Mouse (Mus musculus) naive thymus-derived CD4-positive, alpha-beta T cell, adult 2 months (primary cell): ENCODE results near the gene Ptf1a.

Experiments used
- DNase-seq: peaks from one replicate; pipeline ENCODE4 v3.0.0-alpha.2; 2011; ENCODE audit warnings: low read depth

The Ptf1a gene

GRCm38 (mm10) chr2:19444931-19445831, at the start of gene Ptf1a:
Ptf1a (plus strand) TSS chr2:19445663.
- no peak for DNase-seq

DNA sequence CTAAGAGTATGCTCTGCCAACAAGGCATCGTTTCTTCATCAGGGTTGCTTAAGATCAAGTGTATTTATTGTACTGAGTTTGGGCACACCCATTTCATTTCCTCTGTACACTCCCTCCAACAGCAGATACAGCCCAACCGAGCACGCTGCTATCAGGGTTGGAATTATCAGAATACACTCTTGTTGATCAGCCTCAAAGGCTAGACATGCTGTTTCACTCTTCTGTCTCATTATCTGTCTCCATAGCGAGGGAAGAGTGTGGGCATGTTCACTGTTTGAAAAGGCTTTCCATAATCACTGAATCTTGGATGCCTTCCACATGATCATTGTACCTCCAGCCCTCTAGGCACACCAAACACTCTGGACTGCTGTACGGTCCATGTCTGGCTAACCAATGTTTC, 40.1 kb upstream of the Ptf1a start:
- no peak for DNase-seq

- no peak for DNase-seq
Measured at GRCm38 (mm10) chr2:19406531-19406930, 38.9 kb upstream of the Ptf1a start.

- peak; percentile 79 for DNase-seq
Measured at GRCm38 (mm10) chr2:19414222-19414965, 31.1 kb upstream of the Ptf1a start.

DNA sequence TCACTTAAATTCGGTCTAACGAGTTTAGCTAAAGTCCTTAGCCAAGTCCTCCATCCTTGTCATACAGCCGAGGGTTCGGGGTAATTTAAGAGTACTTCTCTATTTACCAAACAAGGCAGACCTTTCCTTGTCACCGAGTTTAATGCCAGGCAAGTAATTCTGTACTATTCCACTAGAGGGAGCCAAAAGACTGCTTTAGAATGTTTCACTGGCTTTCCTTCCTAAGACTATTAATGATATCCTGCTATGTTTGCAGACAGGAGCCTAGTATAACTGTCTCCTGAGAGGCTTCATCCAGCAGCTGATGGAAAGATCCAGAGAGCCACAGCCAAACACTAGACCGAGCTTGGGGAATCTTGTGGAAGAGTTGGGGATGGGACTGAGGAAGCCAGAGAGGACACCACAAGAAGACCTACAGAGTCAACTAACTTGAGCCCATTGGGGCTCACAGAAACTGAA, 30.4 kb upstream of the Ptf1a start:
- peak; percentile 87 for DNase-seq

DNA sequence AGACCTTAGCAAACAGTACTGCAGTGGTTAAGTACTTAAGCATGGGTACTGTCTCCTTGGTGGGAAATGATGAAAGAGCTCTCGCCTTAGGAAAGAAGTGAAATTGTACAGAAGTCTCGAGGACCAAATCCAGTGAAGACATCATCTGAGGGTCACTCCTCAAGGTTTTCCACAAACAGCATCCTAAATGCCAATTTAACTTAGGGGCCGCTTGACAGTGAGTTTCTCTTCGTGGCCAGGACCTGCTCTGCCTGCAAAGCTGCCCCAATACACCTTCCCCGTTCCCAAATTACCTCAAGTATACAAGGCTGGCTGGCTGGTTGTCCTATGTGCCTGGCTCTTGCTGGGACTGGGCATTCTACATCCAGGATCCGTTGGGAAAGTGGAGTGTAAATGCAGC, 29.4 kb upstream of the Ptf1a start:
- DNase-seq: no peak

- DNase-seq: no peak
Measured at GRCm38 (mm10) chr2:19419686-19420345, 25.6 kb upstream of the Ptf1a start.

DNA sequence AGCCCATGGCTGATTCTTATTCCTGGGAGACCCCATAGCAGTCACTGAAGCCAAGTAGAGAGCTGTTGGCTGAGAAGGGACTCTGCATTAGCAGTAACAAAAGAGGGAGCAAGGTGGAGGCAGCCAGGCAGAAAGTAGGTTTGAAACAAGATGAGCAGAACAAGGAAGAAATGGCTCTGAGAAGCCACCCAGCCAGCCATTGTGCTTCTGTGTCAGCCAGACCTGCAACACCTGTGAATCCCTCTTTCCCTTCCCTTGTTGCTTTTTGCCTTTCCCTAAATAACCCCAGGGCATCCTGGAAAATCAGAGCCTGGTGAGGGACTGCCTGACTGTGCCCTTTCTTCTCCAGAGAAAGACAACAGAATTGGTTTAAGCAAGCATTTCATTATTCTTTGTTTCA, 23.2 kb upstream of the Ptf1a start:
- no peak for DNase-seq

DNA sequence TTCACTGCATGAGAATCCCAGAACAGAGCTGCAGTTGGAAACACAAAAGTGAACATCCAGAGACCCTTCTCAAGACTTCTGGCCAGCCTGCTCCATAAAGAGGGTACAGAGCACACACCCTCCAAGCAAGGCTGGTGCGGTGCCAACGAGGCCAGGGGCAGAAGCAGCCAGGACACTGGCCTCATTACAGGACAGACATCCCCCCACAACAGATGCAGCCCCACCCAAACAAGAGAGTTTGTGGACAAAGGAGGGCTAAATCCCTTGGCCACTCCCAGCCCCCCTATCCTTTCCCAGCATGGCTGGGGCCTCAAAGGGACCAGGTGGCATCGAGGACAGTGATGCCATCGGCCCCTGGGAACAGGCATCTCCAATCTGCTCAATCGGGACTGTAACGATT, 22.4 kb upstream of the Ptf1a start:
- no peak for DNase-seq

GRCm38 (mm10) chr2:19429031-19429430, 16.4 kb upstream of the Ptf1a start:
- DNase-seq: no peak

- DNase-seq: no peak
Measured at GRCm38 (mm10) chr2:19429691-19430690, 15.5 kb upstream of the Ptf1a start.

DNA sequence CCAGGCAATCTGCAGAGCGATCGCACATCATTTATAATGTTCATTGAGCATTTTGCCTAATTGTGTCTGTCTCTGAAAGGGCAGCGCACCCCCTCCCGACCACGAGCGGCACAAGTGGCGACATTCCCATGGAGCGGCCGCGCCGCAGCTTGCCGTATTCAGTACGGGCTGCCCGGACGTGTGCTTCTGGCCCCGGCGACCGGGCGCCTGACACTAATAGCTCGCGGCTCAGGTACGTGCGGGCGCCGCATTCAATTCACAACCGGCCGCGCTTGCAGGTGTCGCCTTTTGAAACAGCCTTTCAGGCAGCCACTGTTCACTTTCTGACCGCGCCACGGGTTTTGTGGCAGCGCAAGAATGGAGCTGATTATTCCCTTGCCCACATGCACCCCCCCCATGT, 14.7 kb upstream of the Ptf1a start:
- DNase-seq: no peak

- no peak for DNase-seq
Measured at GRCm38 (mm10) chr2:19431186-19431585, 14.3 kb upstream of the Ptf1a start.

DNA sequence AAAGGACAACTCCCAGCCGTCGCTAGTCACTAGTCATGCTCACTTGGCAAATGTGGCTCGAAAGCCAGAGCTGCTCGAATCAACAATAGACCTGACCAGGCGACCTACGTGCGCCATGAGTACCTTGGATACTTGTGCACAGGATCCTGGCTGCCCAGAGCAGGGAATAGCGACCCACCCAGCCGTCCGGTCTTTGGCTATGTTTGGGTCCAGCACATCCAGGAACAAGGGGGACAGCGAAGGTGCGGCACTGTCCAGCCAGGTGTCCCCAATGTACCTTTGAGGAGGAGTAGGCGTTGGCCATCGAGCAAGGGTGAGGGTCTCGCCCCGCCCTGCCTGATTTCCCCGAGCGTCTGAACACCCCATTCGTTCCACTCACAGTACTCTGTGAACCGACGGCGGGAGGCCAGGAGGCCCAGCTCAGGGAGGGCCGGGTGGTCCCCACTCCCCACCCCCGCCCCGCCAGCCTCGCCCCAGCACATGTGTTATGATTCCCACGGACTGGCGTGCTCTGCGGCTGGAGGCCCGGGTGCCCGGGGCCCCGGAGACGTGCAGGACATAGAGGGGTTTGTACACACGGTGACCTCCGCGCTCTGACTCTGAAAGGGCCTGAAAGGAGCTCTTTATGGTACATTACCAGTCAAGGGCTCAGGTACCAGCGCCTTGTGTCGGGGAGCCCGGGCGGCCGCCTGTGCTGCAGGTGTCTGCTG, 13.7 kb upstream of the Ptf1a start:
- DNase-seq: no peak

- no peak for DNase-seq
Measured at GRCm38 (mm10) chr2:19444346-19444745, 1.1 kb upstream of the Ptf1a start.

GRCm38 (mm10) chr2:19445871-19446501, 523 bp downstream of the Ptf1a start:
- DNase-seq: no peak

DNA sequence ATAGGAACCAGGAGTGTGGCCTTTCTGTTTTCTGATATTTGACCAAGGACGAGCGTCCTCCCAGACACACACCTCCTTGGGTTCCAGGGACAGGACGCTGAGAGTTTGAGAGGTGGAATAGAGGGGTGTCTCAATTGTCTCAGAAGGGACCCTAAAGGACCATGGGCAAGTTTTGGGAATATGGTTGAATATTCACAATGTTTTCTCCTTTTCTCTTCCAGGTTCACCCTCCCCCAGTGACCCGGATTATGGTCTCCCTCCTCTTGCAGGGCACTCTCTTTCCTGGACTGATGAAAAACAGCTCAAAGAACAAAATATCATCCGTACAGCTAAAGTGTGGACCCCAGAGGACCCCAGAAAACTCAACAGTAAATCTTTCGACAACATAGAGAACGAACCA, 1.3 kb downstream of the Ptf1a start:
- no peak for DNase-seq

DNA sequence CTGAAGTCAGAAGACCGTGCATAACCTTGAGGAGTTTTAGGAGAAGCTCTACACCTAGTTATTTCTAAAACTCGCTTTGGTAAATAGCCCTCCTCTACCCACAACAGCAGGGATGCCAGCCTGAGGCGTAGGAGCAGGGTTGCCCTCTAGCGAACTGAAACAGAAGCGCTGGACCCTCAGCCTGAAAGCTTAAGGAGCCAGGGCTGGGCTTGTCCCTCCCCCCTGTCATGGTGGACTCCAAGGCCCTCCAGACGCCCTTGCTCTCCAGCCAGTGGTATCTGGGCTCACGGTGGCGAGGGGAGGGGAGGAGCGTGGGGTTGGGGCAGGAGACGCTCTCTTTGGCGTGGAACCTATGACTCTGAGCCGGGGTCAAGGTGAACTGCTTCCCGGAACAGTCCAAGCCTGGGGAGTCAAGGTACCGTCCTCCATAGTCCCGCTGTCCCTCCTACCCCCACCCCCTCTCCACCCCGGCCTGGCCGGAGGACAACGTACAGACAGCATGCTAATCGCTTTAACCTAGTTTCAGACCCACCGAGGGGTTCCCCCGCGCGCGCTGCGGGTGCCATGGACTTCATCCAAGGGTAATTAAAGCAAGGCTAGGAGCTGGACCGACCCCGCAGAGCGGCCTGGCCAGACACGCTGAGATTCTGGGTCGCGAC, 2.7 kb downstream of the Ptf1a start:
- no peak for DNase-seq

DNA sequence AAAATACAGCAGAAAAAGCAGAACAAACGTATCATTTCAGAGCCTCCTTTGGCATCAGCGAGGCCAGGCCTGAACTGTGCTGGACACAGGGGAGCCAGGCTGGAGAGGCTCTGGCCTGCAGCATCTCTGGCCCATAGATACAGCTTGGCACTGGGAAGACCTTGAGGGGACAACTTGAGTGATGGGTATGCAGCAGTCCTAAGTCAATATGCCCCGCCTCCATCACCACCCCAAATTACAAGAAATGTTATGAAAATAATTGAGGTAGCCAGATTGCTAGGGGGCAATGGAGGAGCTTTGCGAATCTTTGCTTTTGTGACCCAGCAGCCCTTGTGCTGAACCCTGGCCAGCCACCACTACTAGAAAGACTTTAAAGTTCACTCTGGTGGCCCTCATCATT, 3.8 kb downstream of the Ptf1a start:
- DNase-seq: no peak
